Mouse (Mus musculus) heart, postnatal 4 days (tissue): ENCODE results near the gene Hoxc8. TPM values are rescaled to one million over a fixed set of nuclear protein-coding genes. Genes with fewer than 3 reads are reported as not detected.

Experiments used
- DNase-seq: peaks from one replicate; pipeline ENCODE4 v3.0.0; 2021
- microRNA-seq, 2 experiments: library from miRNA; unstranded; fragments of <30 nt; microRNA quantifications; one replicate each; pipeline ENCODE4 v1.2.0; 2021 to 2022
- total RNA-seq, 2 experiments: library from RNA; stranded (reverse); gene quantifications; 2 replicates each; pipeline ENCODE4 v1.2.3; 2021

Hoxc8 gene
- total RNA-seq, 2 experiments from 2014 or later, result not detected

DNA sequence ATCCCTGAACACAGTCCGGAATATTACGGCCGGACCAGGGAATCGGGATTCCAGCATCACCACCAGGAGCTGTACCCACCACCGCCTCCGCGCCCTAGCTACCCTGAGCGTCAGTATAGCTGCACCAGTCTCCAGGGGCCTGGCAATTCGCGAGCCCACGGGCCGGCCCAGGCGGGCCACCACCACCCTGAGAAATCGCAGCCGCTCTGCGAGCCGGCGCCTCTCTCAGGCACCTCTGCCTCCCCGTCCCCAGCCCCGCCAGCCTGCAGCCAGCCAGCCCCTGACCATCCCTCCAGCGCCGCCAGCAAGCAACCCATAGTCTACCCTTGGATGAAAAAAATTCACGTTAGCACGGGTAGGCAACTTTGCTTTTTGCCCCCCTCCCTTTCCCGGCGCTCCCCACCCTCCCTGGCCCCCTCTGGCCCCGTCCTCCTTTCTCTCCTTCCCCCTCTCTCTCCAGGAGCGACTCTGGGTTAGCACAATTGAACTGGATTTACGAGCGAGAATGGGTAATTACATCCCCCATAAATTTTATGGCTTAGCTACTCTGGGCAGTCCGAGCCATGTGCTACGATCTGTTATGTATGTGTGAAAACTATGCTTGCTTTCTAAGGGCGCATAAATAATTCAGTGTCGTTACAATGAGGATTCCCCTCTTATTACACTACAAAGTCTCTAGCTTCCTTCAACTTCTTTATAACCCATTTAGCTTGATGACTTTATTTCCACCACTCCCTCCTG, 44.6 kb downstream of the Hoxc8 start:
- no peak for DNase-seq

DNA sequence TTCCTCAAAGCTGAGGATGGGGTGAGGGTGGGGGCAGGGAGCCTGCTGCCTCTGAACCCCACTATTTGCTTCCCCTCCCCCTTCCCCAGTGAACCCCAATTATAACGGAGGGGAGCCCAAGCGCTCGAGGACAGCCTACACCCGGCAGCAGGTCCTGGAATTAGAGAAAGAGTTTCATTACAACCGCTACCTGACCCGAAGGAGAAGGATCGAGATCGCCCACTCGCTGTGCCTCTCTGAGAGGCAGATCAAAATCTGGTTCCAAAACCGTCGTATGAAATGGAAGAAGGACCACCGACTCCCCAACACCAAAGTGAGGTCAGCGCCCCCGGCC, 45.1 kb downstream of the Hoxc8 start:
- no peak for DNase-seq

DNA sequence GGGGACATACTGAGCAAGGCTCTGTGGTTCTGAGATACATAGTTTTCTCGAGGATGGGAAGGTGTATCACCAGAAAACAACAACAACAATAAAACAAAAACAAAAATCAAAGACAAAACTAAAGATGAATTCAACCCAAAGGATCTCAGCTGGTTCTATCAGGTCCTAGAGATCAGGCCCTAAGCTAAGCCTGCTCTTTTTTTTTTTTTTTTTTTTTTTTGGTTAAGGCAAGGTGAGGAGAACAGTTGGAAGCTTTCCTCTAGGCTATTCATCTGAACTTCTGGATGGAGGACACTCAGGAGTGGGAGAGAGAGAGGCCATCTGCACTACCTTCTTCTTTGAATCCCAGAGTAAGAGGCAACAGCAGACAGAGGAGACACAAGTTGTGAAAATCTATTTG, 47.2 kb downstream of the Hoxc8 start:
- no peak for DNase-seq

DNA sequence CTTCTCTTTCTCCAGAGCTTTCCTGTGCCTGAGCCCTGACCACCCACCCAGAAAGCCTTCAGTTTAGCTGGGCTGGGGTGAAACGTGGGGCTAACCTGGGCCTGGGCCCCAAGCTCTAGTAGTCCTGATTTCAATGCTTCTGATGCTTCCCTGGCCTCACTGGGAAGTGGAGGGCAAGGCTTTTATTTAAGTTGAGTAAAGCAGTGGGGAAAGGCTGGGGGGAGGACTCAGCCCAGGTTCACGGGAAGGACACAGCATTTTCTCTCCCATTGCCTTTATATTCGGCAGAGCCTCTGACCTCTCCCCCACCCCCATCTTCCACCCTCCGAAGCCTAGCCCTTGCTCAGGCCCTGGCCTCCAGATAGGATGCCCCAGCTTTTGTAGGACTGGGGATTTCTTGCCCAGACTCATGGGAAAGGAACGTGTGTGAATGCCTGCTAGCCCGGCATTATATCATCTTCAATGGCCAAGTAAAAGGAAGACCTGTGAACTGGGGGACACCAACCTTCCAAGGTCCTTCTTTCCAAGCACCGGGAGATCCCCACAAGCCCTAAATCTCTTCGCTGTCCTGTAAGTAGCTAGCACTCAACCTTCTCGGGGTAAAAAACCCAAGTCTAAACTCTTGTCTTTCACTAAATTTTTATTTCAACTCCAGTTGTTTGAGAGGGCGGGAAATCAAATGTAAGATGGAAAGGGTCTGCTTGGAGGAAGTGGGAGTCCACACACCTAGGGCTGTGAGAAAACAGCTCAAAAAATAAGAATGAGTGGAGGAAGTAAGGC, 48.5 kb downstream of the Hoxc8 start:
- no peak for DNase-seq

DNA sequence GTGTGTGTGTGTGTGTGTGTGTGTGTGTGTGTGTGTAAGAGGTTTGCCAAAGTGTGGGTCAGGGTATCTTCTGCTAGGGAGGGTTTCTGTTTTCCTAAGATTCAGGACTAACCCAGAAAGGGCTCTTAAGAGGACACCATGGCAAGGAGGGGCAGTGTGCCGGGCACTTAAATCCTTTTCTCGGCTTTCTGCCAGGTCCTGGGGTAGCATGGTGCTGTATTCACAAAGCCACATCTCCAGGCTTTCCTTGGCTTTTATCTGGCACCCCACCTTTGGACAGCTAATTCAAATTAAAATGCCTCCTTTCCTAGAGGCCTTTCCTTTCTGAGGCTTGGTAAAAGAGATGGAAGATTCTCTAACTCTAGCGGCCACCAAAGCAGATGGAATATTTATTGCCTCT, 49.2 kb downstream of the Hoxc8 start:
- no peak for DNase-seq

DNA sequence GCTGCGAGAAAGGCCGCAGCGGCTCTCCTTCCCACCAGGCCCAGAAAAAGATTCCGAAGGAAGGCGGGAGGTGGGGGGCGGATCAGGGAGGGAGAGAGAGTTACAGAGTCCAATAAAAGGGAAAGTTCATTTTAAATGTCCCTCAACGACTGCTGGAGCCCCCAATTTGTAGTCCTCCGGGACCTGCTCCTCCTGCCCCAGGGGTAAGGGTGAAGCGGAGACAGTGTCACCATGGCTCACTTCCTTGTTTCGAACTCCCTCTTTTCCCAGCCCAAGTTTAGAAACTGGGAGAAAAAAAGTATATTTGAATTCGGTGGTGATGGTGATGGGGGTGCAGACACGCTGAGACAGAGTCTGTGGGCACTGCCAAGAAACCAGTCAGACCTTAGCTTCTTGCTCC, 50.2 kb downstream of the Hoxc8 start:
- no peak for DNase-seq

DNA sequence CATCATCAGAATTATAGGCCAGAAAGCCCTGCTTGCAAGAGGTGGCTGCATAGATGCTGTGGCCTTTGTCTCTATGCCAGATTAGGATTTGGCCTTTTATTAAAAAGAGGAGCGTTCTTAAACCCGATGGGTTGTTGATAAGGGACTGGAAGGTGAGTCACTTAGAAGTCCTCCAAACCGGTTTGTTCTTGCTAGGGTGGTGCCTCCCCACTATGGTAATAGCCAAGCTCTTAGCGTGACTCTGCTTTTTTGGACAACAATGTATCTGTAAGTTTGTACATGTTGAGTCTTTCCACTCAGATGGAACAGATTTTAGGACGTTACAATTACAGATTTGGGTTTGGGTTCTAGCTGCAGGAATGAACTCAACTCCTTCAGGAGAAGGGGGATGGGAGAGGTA, 51.2 kb downstream of the Hoxc8 start:
- DNase-seq, result no peak

DNA sequence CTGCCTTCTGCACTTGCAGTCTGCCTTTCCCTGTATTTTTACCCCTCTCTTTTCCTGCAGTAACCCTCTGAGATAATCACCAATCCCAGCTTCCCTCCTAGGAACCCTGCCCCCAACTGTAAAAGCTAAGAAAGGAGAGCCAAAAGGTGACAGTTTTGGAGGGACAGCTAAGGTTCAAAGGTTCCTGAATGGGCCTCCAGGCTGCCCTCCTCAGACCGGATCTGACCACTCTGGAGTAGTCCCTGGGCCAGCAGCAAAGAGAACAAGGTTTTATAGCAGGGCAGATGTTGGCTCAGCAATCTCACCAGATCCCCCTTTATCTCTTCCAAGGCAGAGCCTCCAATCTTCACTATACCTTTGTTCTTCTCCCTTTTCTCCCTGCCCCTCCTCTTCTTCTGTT, 51.8 kb downstream of the Hoxc8 start:
- no peak for DNase-seq

Small RNA genes lying within 50 kb of the gene (microRNA-seq; reads per million reads assigned to microRNA genes)
- gene Mir196a-2, result 0.35 to 2.2 reads per million in 2 experiments
- 7.3 to 44.0 reads per million in 2 experiments for gene Mir615

Other genes starting within 250 kb of the Hoxc8 start
- gene Hoxc13, start 69.5 kb upstream of the Hoxc8 start, total RNA-seq, result not detected
- gene Hoxc12, start 53.9 kb upstream of the Hoxc8 start, total RNA-seq, result not detected
- gene Hoxc11, start 36.2 kb upstream of the Hoxc8 start, total RNA-seq, result not detected
- gene Hoxc10, start 23.8 kb upstream of the Hoxc8 start, total RNA-seq, result not detected
- not detected for gene Hoxc5, start 23.2 kb upstream of the Hoxc8 start, total RNA-seq
- gene Hoxc9, start 14.2 kb upstream of the Hoxc8 start, total RNA-seq, result not detected
- under 1 TPM in 1 of 2 experiments, not detected in 1; 0.16 TPM for gene Hoxc6, start 7.7 kb downstream of the Hoxc8 start, total RNA-seq
- gene Hoxc4, start 28.3 kb downstream of the Hoxc8 start, total RNA-seq, result under 1 TPM in 1 of 2 experiments, not detected in 1; 0.14 TPM
- gene Smug1, start 176.5 kb downstream of the Hoxc8 start, total RNA-seq, result 10 to 100 TPM; 12.7 to 14.1 TPM
- 100 to 1,000 TPM; 146 TPM for gene Cbx5, start 249.2 kb downstream of the Hoxc8 start, total RNA-seq
- gene Hnrnpa1, start 249.8 kb downstream of the Hoxc8 start, total RNA-seq, result 100 to 1,000 TPM; 408 to 415 TPM